ENCODE assay signal across 24 mouse cellular contexts in genomic region chr16:35470983-35471382, GRCm38 (mm10). TPM values are rescaled to one million over a fixed set of nuclear protein-coding genes. Genes with fewer than 3 reads are reported as not detected.
DNase-seq lines count a peak whose midpoint lies in the region; TF ChIP-seq lines count a peak whose summit lies in the region.
"Had no signal": no experiment of that assay in that cellular context is flagged by ENCODE, and none has a peak within 500 bp of the region (broad histone marks: within the 10 kb centered on the region; RNA-seq: fewer than 3 reads in every experiment).

No protein-coding gene starts in this region.

- no peaks in the 10 kb centered on the region for H3K36me3 ChIP-seq in heart, adult 2 months (ENCODE audit: control insufficient read depth, insufficient read depth, low read length)
- no peaks in the 10 kb centered on the region for H3K36me3 ChIP-seq in kidney, adult 2 months (ENCODE audit: control insufficient read depth, insufficient read depth, low read length)
- H3K36me3 ChIP-seq: forebrain, embryonic 12.5 days; heart, embryonic 15.5 days; hindbrain, embryonic 13.5 days; liver, embryonic 15.5 days; lung, embryonic 15.5 days had no signal

- H3K27ac ChIP-seq in heart, adult 2 months = peak overlapping the region; percentile 38
- H3K27ac ChIP-seq in kidney, adult 2 months (ENCODE audit: insufficient read depth, low read depth, low read length) = no peak overlapping the region
- H3K27ac ChIP-seq: embryonic facial prominence, embryonic 12.5 days; forebrain, embryonic 12.5 days; hindbrain, embryonic 13.5 days; left cerebral cortex, adult 2 months; liver, embryonic 15.5 days; lung, embryonic 15.5 days had no signal

- no peaks in the 10 kb centered on the region for H3K79me2 ChIP-seq in heart, adult 2 months (replicated peaks; ENCODE audit: control insufficient read depth, insufficient read depth, low read length)

- no peak overlapping the region for H3K4me3 ChIP-seq in heart, adult 2 months
- no peak overlapping the region for H3K4me3 ChIP-seq in kidney, adult 2 months (ENCODE audit: insufficient read depth, low read depth, low read length)
- H3K4me3 ChIP-seq: embryonic facial prominence, embryonic 12.5 days; forebrain, embryonic 12.5 days; heart, embryonic 15.5 days; hindbrain, embryonic 13.5 days; left cerebral cortex, adult 2 months; liver, embryonic 15.5 days; lung, embryonic 15.5 days; myocyte had no signal

- TF ChIP-seq POLR2A in heart, adult 2 months (IDR thresholded peaks at IDR 0.05; ENCODE audit: insufficient read depth, low read depth, low read length) = no peak
- no peak for TF ChIP-seq POLR2A in kidney, adult 2 months (IDR thresholded peaks at IDR 0.05; ENCODE audit: low read depth, low read length)
- TF ChIP-seq POLR2A in brain, embryonic 14.5 days (IDR thresholded peaks at IDR 0.05; ENCODE audit: borderline replicate concordance, extremely low read depth, insufficient read depth, insufficient read length, poor library complexity, severe bottlenecking) = no peak

- TF ChIP-seq EP300 in heart, adult 2 months (IDR thresholded peaks at IDR 0.05; ENCODE audit: insufficient read depth, low read depth, low read length) = no peak

- 52% methylated on average over 8 of the region's 8 CpGs for WGBS in heart, adult 2 months
- 57% methylated on average over 8 of the region's 8 CpGs for WGBS in kidney, adult 2 months

- H3K9ac ChIP-seq in heart, adult 2 months (ENCODE audit: low read depth, low read length) = no peak overlapping the region
- H3K9ac ChIP-seq: embryonic facial prominence, embryonic 12.5 days; forebrain, embryonic 12.5 days; heart, embryonic 15.5 days; hindbrain, embryonic 13.5 days; liver, embryonic 15.5 days; lung, embryonic 15.5 days had no signal

- DNase-seq in adrenal gland, postnatal 10 days = peak; percentile 24
- no peak for DNase-seq in adrenal gland, adult 2 months
- peak in 1 of 2 experiments; percentile 32 for DNase-seq in heart, adult 2 months
- no peak for DNase-seq in heart, postnatal 4 days
- DNase-seq in kidney, adult 2 months = peak; percentile 72
- DNase-seq in kidney, adult 18-20 months = no peak
- DNase-seq in brain, embryonic 14.5 days (ENCODE audit: low read depth) = peak; percentile 40
- DNase-seq in lung, postnatal 4 days = no peak
- DNase-seq: adrenal gland, postnatal 25 days; cerebellum, adult 18-20 months; layer of hippocampus, adult 9-11 months; lung, postnatal 36 days; right cerebral cortex, adult 18-20 months; right cerebral cortex, postnatal 4 days; thymus, postnatal 14 days had no signal

- intact Hi-C loops in heart, adult 2 months (cut with DNase I) = no loop called here

- no peak for TF ChIP-seq CTCF in heart, adult 2 months (IDR thresholded peaks at IDR 0.05)
- TF ChIP-seq CTCF in kidney, adult 2 months (conservative IDR thresholded peaks at IDR 0.05; ENCODE audit: insufficient read depth, insufficient read length, low read depth, low read length) = no peak
- TF ChIP-seq CTCF in brain, embryonic 14.5 days (IDR thresholded peaks at IDR 0.05; ENCODE audit: borderline replicate concordance, extremely low read depth, insufficient read depth, insufficient read length) = no peak

- H3K4me1 ChIP-seq in heart, adult 2 months (ENCODE audit: control insufficient read depth, insufficient read depth, low read length) = peaks cover 12% of the 10 kb centered on the region; the same call in 1 of the 2 replicates
- H3K4me1 ChIP-seq in kidney, adult 2 months (ENCODE audit: control insufficient read depth, insufficient read depth, low read length) = peaks cover 14% of the 10 kb centered on the region
- H3K4me1 ChIP-seq: embryonic facial prominence, embryonic 12.5 days; liver, embryonic 15.5 days had no signal

- no peaks in the 10 kb centered on the region for H3K27me3 ChIP-seq in heart, adult 2 months (ENCODE audit: control insufficient read depth, insufficient read depth, low read length)
- no peaks in the 10 kb centered on the region for H3K27me3 ChIP-seq in kidney, adult 2 months (replicated peaks; ENCODE audit: control insufficient read depth, insufficient read depth, low read length)
- H3K27me3 ChIP-seq: embryonic facial prominence, embryonic 12.5 days; forebrain, embryonic 12.5 days; heart, embryonic 15.5 days; hindbrain, embryonic 13.5 days; liver, embryonic 15.5 days; lung, embryonic 15.5 days had no signal

RNA-seq across cellular contexts. Expression of gene Pdia5, which starts 19.7 kb away (rescaled TPM):
- 10 to 100 TPM; 22.6 to 27.0 TPM for total RNA-seq in adrenal gland, postnatal 10 days (2021)
- total RNA-seq in adrenal gland, adult 2 months (2021) = 10 to 100 TPM; 15.6 to 20.8 TPM
- polyA plus RNA-seq in adrenal gland, adult 2 months (2012; rRNA removed) = 4.3 and 5.1 TPM in 2 replicates
- 1 to 10 TPM; 4.1 to 5.0 TPM for total RNA-seq in heart, adult 2 months (2021)
- polyA plus RNA-seq in heart, adult 2 months (2012; rRNA removed) = 4.4 and 4.8 TPM in 2 replicates
- total RNA-seq in heart, postnatal 4 days (2021) = 10 to 100 TPM; 12.4 to 13.2 TPM
- 15.4 and 15.6 TPM in 2 replicates for polyA plus RNA-seq in kidney, adult 2 months (2012; rRNA removed)
- 9.2 and 12.2 TPM in 2 replicates for polyA plus RNA-seq in brain, embryonic 14.5 days (2012; rRNA removed)
- polyA plus RNA-seq: activated CD4-positive, CD25-positive, alpha-beta regulatory T cell, adult 4 months had no signal

Comparison
In these comparisons a context has a peak if more than half of its experiments do, and no peak if none do; other contexts are left out.
1. DNase-seq: peak in adrenal gland, postnatal 10 days (single experiment), kidney, adult 2 months (single experiment) and brain, embryonic 14.5 days (single experiment); none in adrenal gland, adult 2 months (single experiment), heart, postnatal 4 days (single experiment), kidney, adult 18-20 months (single experiment) and lung, postnatal 4 days (0 of 2).